Comparison of ENCODE assay signal across 10 mouse cellular contexts in the genomic region with DNA sequence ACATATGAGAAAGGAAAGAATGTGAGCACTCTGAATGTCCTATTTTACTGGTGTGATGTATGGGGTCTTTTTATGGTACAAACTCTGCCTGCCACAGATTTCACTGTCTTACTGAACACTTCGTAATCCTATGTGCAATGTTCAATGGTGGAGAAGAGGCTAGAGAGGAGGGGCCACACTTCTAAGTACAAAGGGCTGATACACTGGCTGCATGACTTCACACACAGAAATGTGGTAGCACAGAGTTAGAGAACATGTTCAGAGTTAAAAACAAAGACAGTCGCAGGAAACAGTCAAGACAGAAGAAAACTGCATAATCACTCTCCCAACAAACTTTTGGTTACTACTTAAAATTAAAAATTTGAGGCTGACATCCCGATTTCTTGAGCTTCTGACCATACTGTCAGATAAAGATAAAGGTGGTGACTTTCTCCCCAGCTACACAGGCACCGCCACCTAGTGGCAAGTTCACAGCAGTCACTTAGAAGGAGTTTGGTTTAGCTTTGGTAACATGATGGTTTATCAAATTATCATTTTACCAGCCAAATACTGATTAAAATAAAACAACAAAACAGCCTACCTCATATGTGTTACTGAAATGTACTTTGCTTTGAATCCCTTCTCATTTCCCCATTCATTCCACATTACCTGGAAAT. TPM values are rescaled to one million over a fixed set of nuclear protein-coding genes. Genes with fewer than 3 reads are reported as not detected.
DNase-seq lines count a peak whose midpoint lies in the region; ATAC-seq and TF ChIP-seq lines count a peak whose summit lies in the region.
"Had no signal": no experiment of that assay in that cellular context is flagged by ENCODE, and none has a peak within 500 bp of the region (broad histone marks: within the 10 kb centered on the region; RNA-seq: fewer than 3 reads in every experiment).

No protein-coding gene starts in this region.

- no peaks in the 10 kb centered on the region for H3K4me1 ChIP-seq in forebrain, embryonic 14.5 days (ENCODE audit: control insufficient read depth, insufficient read depth, low read length)
- no peaks in the 10 kb centered on the region for H3K4me1 ChIP-seq in forebrain, embryonic 10.5 days
- H3K4me1 ChIP-seq in liver, adult 2 months (ENCODE audit: control insufficient read depth, insufficient read depth, low read length): no peaks in the 10 kb centered on the region; the same call in 1 of the 2 replicates
- no peaks in the 10 kb centered on the region for H3K4me1 ChIP-seq in liver, embryonic 11.5 days (replicated peaks; ENCODE audit: control insufficient read depth, insufficient read depth, low read length)
- H3K4me1 ChIP-seq in liver, embryonic 14.5 days (replicated peaks; ENCODE audit: control insufficient read depth in 2 of 2, insufficient read depth in 2 of 2, low read length in 1 of 2): no peaks in the 10 kb centered on the region
- H3K4me1 ChIP-seq: hindbrain, embryonic 15.5 days; neural tube, embryonic 12.5 days had no signal

- peak; percentile 62; the same call in 1 of the 2 replicates for TF ChIP-seq CTCF in liver, adult 2 months (IDR thresholded peaks at IDR 0.05; ENCODE audit: low read depth, low read length)
- TF ChIP-seq CTCF in liver, embryonic 14.5 days (IDR thresholded peaks at IDR 0.05; ENCODE audit: low read depth): peak; percentile 70

- H3K27me3 ChIP-seq in forebrain, embryonic 14.5 days (replicated peaks; ENCODE audit: control insufficient read depth, insufficient read depth, low read length): no peaks in the 10 kb centered on the region
- no peaks in the 10 kb centered on the region for H3K27me3 ChIP-seq in forebrain, embryonic 10.5 days (ENCODE audit: poor library complexity, severe bottlenecking)
- no peaks in the 10 kb centered on the region for H3K27me3 ChIP-seq in liver, adult 2 months (ENCODE audit: control insufficient read depth, insufficient read depth, low read length)
- no peaks in the 10 kb centered on the region for H3K27me3 ChIP-seq in liver, embryonic 11.5 days (replicated peaks; ENCODE audit: control insufficient read depth, insufficient read depth, low read length)
- H3K27me3 ChIP-seq in liver, embryonic 14.5 days (ENCODE audit: control insufficient read depth, insufficient read depth, low read length): no peaks in the 10 kb centered on the region
- H3K27me3 ChIP-seq: hindbrain, embryonic 15.5 days; neural tube, embryonic 12.5 days had no signal

- H3K9ac ChIP-seq in forebrain, embryonic 14.5 days (ENCODE audit: low read length): no peak overlapping the region
- H3K9ac ChIP-seq in liver, adult 2 months (ENCODE audit: low read depth, low read length): no peak overlapping the region
- no peak overlapping the region for H3K9ac ChIP-seq in liver, embryonic 11.5 days (ENCODE audit: low read depth, low read length)
- H3K9ac ChIP-seq in liver, embryonic 14.5 days (replicated peaks): no peak overlapping the region
- H3K9ac ChIP-seq: hindbrain, embryonic 15.5 days; neural tube, embryonic 12.5 days had no signal

- no peak for TF ChIP-seq POLR2A in liver, adult 2 months (IDR thresholded peaks at IDR 0.05; ENCODE audit: extremely low read depth, insufficient read depth, low read length)

- H3K36me3 ChIP-seq in forebrain, embryonic 14.5 days (ENCODE audit: control insufficient read depth, insufficient read depth, low read length): peaks cover 62% of the 10 kb centered on the region
- H3K36me3 ChIP-seq in forebrain, embryonic 10.5 days (replicated peaks): peaks cover 87% of the 10 kb centered on the region
- H3K36me3 ChIP-seq in liver, adult 2 months (ENCODE audit: control insufficient read depth, insufficient read depth, low read length): peaks cover 47% of the 10 kb centered on the region
- peaks cover 18% of the 10 kb centered on the region for H3K36me3 ChIP-seq in liver, embryonic 11.5 days (ENCODE audit: control insufficient read depth, insufficient read depth, low read length)
- H3K36me3 ChIP-seq in liver, embryonic 14.5 days (replicated peaks; ENCODE audit: control insufficient read depth, insufficient read depth, low read depth): peaks cover 26% of the 10 kb centered on the region

- H3K4me2 ChIP-seq in forebrain, embryonic 14.5 days (ENCODE audit: low read length): no peak overlapping the region
- H3K4me2 ChIP-seq in liver, embryonic 11.5 days: no peak overlapping the region
- H3K4me2 ChIP-seq in liver, embryonic 14.5 days (ENCODE audit: low read depth): no peak overlapping the region
- H3K4me2 ChIP-seq: hindbrain, embryonic 15.5 days; neural tube, embryonic 12.5 days had no signal

- 72% methylated on average over 4 of the region's 4 CpGs for WGBS in forebrain, embryonic 14.5 days
- WGBS in forebrain, embryonic 10.5 days: 80% methylated on average over 4 of the region's 4 CpGs
- WGBS in liver, adult 2 months: 63% methylated on average over 4 of the region's 4 CpGs
- 73% methylated on average over 4 of the region's 4 CpGs for WGBS in liver, embryonic 11.5 days
- WGBS in liver, embryonic 14.5 days (ENCODE audit: insufficient replicate concordance): 55% methylated on average over 4 of the region's 4 CpGs

- H3K4me3 ChIP-seq in forebrain, embryonic 14.5 days (ENCODE audit: low read depth, low read length): no peak overlapping the region
- H3K4me3 ChIP-seq in forebrain, embryonic 10.5 days: no peak overlapping the region
- H3K4me3 ChIP-seq in liver, adult 2 months (ENCODE audit: insufficient read depth, low read depth, low read length): no peak overlapping the region
- no peak overlapping the region for H3K4me3 ChIP-seq in liver, embryonic 11.5 days (ENCODE audit: low read depth, low read length)
- no peak overlapping the region for H3K4me3 ChIP-seq in liver, embryonic 14.5 days (ENCODE audit: insufficient read depth in 1 of 2, low read depth in 2 of 2, low read length in 2 of 2)
- H3K4me3 ChIP-seq: hindbrain, embryonic 15.5 days; neural tube, embryonic 12.5 days had no signal

- no peak for TF ChIP-seq EP300 in liver, embryonic 14.5 days (IDR thresholded peaks at IDR 0.05; ENCODE audit: low read depth)

- no peaks in the 10 kb centered on the region for H3K9me3 ChIP-seq in forebrain, embryonic 14.5 days (replicated peaks; ENCODE audit: control insufficient read depth, low read length)
- no peaks in the 10 kb centered on the region for H3K9me3 ChIP-seq in forebrain, embryonic 10.5 days
- H3K9me3 ChIP-seq in liver, embryonic 11.5 days (ENCODE audit: control insufficient read depth, low read length): no peaks in the 10 kb centered on the region
- H3K9me3 ChIP-seq in liver, embryonic 14.5 days (ENCODE audit: control insufficient read depth, low read length): no peaks in the 10 kb centered on the region
- H3K9me3 ChIP-seq: hindbrain, embryonic 15.5 days; neural tube, embryonic 12.5 days had no signal

- DNase-seq in forebrain, embryonic 14.5 days (ENCODE audit: low spot score): peak; percentile 60
- DNase-seq in forebrain, embryonic 10.5 days (ENCODE audit: extremely low spot score, low spot score): no peak
- DNase-seq in liver, adult 2 months (ENCODE audit: extremely low read depth, low read depth, low spot score): peak; percentile 44
- DNase-seq in liver, embryonic 11.5 days (ENCODE audit: low spot score): no peak
- DNase-seq in MEL-GATA-1-ER (ENCODE audit: extremely low read depth, low read depth): peak; percentile 26
- DNase-seq in embryo, embryonic 10 days (ENCODE audit: low spot score): peak; percentile 73
- peak in 2 of 3 experiments; percentile 9 to 17 for DNase-seq in liver, embryonic 14.5 days (ENCODE audit: low read depth in 3 of 3, low spot score in 3 of 3)
- peak; percentile 28 for DNase-seq in thymus, postnatal 25 days

- ATAC-seq in forebrain, embryonic 14.5 days: no peak
- no peak for ATAC-seq in liver, embryonic 11.5 days (replicated peaks; ENCODE audit: low FRiP score)
- ATAC-seq in liver, embryonic 14.5 days (ENCODE audit: insufficient read depth): no peak

- H3K79me2 ChIP-seq in liver, adult 2 months (ENCODE audit: control insufficient read depth, insufficient read depth, low read length): peaks cover 3% of the 10 kb centered on the region; the same call in 1 of the 2 replicates

- no peak overlapping the region for H3K27ac ChIP-seq in forebrain, embryonic 14.5 days (ENCODE audit: low read depth, low read length)
- no peak overlapping the region for H3K27ac ChIP-seq in forebrain, embryonic 10.5 days
- H3K27ac ChIP-seq in liver, adult 2 months (replicated peaks; ENCODE audit: insufficient read depth, low read depth, low read length): no peak overlapping the region
- H3K27ac ChIP-seq in liver, embryonic 11.5 days (ENCODE audit: low read depth, low read length): no peak overlapping the region
- no peak overlapping the region for H3K27ac ChIP-seq in liver, embryonic 14.5 days
- H3K27ac ChIP-seq: hindbrain, embryonic 15.5 days; neural tube, embryonic 12.5 days had no signal

RNA-seq across cellular contexts. Expression of a gene that starts 12.4 kb away (rescaled TPM):
- polyA plus RNA-seq in forebrain, embryonic 14.5 days (2014; fragmentation: Nextera tagmentation; extraction: Ambion mirVana): 208 and 211 TPM in 2 replicates
- polyA plus RNA-seq in forebrain, embryonic 10.5 days (2016; fragmentation: Nextera tagmentation; extraction: Ambion mirVana): 236 and 243 TPM in 2 replicates
- total RNA-seq in liver, adult 2 months (2014; rRNA removed): 172 and 177 TPM in 2 replicates
- polyA plus RNA-seq in liver, adult 2 months (2012; rRNA removed): 74.4 and 78.1 TPM in 2 replicates
- 228 and 245 TPM in 2 replicates for polyA plus RNA-seq in liver, embryonic 11.5 days (2014; fragmentation: Nextera tagmentation; extraction: Ambion mirVana)
- 48.4 and 62.3 TPM in 2 replicates for polyA plus RNA-seq in liver, embryonic 14.5 days (2012; rRNA removed)
- 116 and 120 TPM in 2 replicates for polyA plus RNA-seq in liver, embryonic 14.5 days (2014; fragmentation: Nextera tagmentation; extraction: Ambion mirVana)

Comparison
In these comparisons a context has a peak if more than half of its experiments do, and no peak if none do; other contexts are left out.
1. DNase-seq: peak in forebrain, embryonic 14.5 days (single experiment), liver, adult 2 months (single experiment), MEL-GATA-1-ER (single experiment), embryo, embryonic 10 days (single experiment), liver, embryonic 14.5 days (2 of 3) and thymus, postnatal 25 days (single experiment); none in forebrain, embryonic 10.5 days (single experiment) and liver, embryonic 11.5 days (single experiment).